8 mouse cellular contexts compared by ENCODE assay signal in genomic region chr19:8662337-8662736, GRCm38 (mm10). TPM values are rescaled to one million over a fixed set of nuclear protein-coding genes. Genes with fewer than 3 reads are reported as not detected.
A peak's percentile ranks its signal among the peaks of the same experiment; 100 is the strongest.
DNase-seq lines count a peak whose midpoint lies in the region; ATAC-seq and TF ChIP-seq lines count a peak whose summit lies in the region.

No protein-coding gene starts in this region.

- no peaks in the 10 kb centered on the region for H3K36me3 ChIP-seq in limb, embryonic 11.5 days (ENCODE audit: control insufficient read depth, insufficient read depth, low read length)
- H3K36me3 ChIP-seq in midbrain, embryonic 12.5 days, result no peaks in the 10 kb centered on the region
- no peaks in the 10 kb centered on the region for H3K36me3 ChIP-seq in splenic B cell, adult 2 months (ENCODE audit: control insufficient read depth, insufficient read depth, low read length, poor library complexity, severe bottlenecking)

- H3K27ac ChIP-seq in gastrocnemius, adult 2 months, result no peak overlapping the region
- no peak overlapping the region for H3K27ac ChIP-seq in limb, embryonic 11.5 days (replicated peaks; ENCODE audit: low read depth, low read length)
- H3K27ac ChIP-seq in midbrain, embryonic 12.5 days (replicated peaks), result no peak overlapping the region

- TF ChIP-seq CTCF in gastrocnemius, adult 2 months (IDR thresholded peaks at IDR 0.05), result peak; percentile 65

- peak overlapping the region; percentile 63 for H3K4me3 ChIP-seq in gastrocnemius, adult 2 months
- H3K4me3 ChIP-seq in limb, embryonic 11.5 days (ENCODE audit: low read depth, low read length), result peak overlapping the region; percentile 29
- H3K4me3 ChIP-seq in midbrain, embryonic 12.5 days, result peak overlapping the region; percentile 46

- H3K9ac ChIP-seq in limb, embryonic 11.5 days (ENCODE audit: low read length), result peak overlapping the region; percentile 68
- peak overlapping the region; percentile 55 for H3K9ac ChIP-seq in midbrain, embryonic 12.5 days (replicated peaks)

- intact Hi-C loops in gastrocnemius, adult 2 months (cut with DNase I), result no loop called here
- intact Hi-C loops in gastrocnemius, postnatal 14 days (cut with DNase I; ENCODE audit: low total_unique reads), result no loop called here

- H3K27me3 ChIP-seq in limb, embryonic 11.5 days (ENCODE audit: control insufficient read depth, insufficient read depth, low read length), result no peaks in the 10 kb centered on the region
- peaks cover 62% of the 10 kb centered on the region for H3K27me3 ChIP-seq in midbrain, embryonic 12.5 days
- no peaks in the 10 kb centered on the region for H3K27me3 ChIP-seq in splenic B cell, adult 2 months (ENCODE audit: control insufficient read depth, insufficient read depth, low read length, poor library complexity, severe bottlenecking)

- peak; percentile 30 for DNase-seq in gastrocnemius, adult 2 months
- no peak for DNase-seq in gastrocnemius, postnatal 25 days
- DNase-seq in cerebellum, postnatal 25 days, result peak; percentile 45 to 70
- peak; percentile 36 for DNase-seq in gastrocnemius, postnatal 14 days
- DNase-seq in kidney, adult 8-10 months, result peak; percentile 22 to 60
- DNase-seq in limb, embryonic 11.5 days (ENCODE audit: low spot score), result peak; percentile 84
- peak; percentile 54 for DNase-seq in splenic B cell, adult 2 months (ENCODE audit: low read depth, low spot score)

- ATAC-seq in limb, embryonic 11.5 days (ENCODE audit: insufficient number of reproducible peaks, low FRiP score, low TSS enrichment, low read depth), result peak; percentile 65; the same call in 1 of the 2 replicates
- peak; percentile 56 for ATAC-seq in midbrain, embryonic 12.5 days (ENCODE audit: low FRiP score, low read depth)

- H3K4me2 ChIP-seq in limb, embryonic 11.5 days (ENCODE audit: low read depth, severe bottlenecking), result peak overlapping the region; percentile 83
- H3K4me2 ChIP-seq in midbrain, embryonic 12.5 days (replicated peaks), result peak overlapping the region; percentile 84

- WGBS in limb, embryonic 11.5 days, result 4% methylated on average over 11 of the region's 11 CpGs
- WGBS in midbrain, embryonic 12.5 days, result 5% methylated on average over 11 of the region's 11 CpGs

- 0 out of 2 replicates have a peak, but pooled peaks cover 2% of the 10 kb centered on the region for H3K4me1 ChIP-seq in limb, embryonic 11.5 days (ENCODE audit: control insufficient read depth, insufficient read depth, low read length)
- peaks cover 13% of the 10 kb centered on the region; the same call in 1 of the 2 replicates for H3K4me1 ChIP-seq in midbrain, embryonic 12.5 days

- H3K9me3 ChIP-seq in limb, embryonic 11.5 days (ENCODE audit: control insufficient read depth, low read length), result no peaks in the 10 kb centered on the region
- H3K9me3 ChIP-seq in midbrain, embryonic 12.5 days, result no peaks in the 10 kb centered on the region

RNA-seq across cellular contexts. Expression of gene Chrm1, which starts 1.3 kb away (rescaled TPM):
- not detected for total RNA-seq in gastrocnemius, adult 2 months (2021)
- not detected for total RNA-seq in gastrocnemius, postnatal 25 days (2021)
- total RNA-seq in gastrocnemius, postnatal 14 days (2021), result under 1 TPM in 1 of 2 experiments, not detected in 1; 0.02 TPM
- 0.15 and 0.27 TPM in 2 replicates for polyA plus RNA-seq in limb, embryonic 11.5 days (2014; fragmentation: Nextera tagmentation; extraction: Ambion mirVana)
- 0.50 and 0.59 TPM in 2 replicates for polyA plus RNA-seq in midbrain, embryonic 12.5 days (2016; fragmentation: Nextera tagmentation; extraction: Ambion mirVana)

RNA-seq across cellular contexts. Expression of gene Slc22a6, which starts 44.5 kb away (rescaled TPM):
- not detected for total RNA-seq in gastrocnemius, adult 2 months (2021)
- not detected for total RNA-seq in gastrocnemius, postnatal 25 days (2021)
- not detected for total RNA-seq in gastrocnemius, postnatal 14 days (2021)
- polyA plus RNA-seq in limb, embryonic 11.5 days (2014; fragmentation: Nextera tagmentation; extraction: Ambion mirVana), result not detected in 2 replicates
- 3.6 and 4.2 TPM in 2 replicates for polyA plus RNA-seq in midbrain, embryonic 12.5 days (2016; fragmentation: Nextera tagmentation; extraction: Ambion mirVana)
